Mouse (Mus musculus) embryonic facial prominence, embryonic 10.5 days (tissue): ENCODE data around the gene Thoc7. TPM values are rescaled to one million over a fixed set of nuclear protein-coding genes. Genes with fewer than 3 reads are reported as not detected.

Experiments used
- DNase-seq: peaks from one replicate; pipeline ENCODE4 v3.0.0-alpha.2; 2017; ENCODE audit warnings: low spot score
- H3K27ac ChIP-seq: fragments of 300-500 bp; sonication (generic); replicated peaks from 2 replicates; pipeline ENCODE4 v1.5.1; 2016; ENCODE audit warnings: mild to moderate bottlenecking
- H3K27me3 ChIP-seq: fragments of 300-500 bp; sonication (generic); replicated peaks from 2 replicates; pipeline ENCODE4 v1.6.1; 2016; ENCODE audit warnings: low read depth, mild to moderate bottlenecking; ENCODE audit not compliant: poor library complexity, severe bottlenecking
- H3K36me3 ChIP-seq: fragments of 300-500 bp; sonication (generic); replicated peaks from 2 replicates; pipeline ENCODE4 v1.6.1; 2016; ENCODE audit warnings: mild to moderate bottlenecking, moderate library complexity
- H3K4me1 ChIP-seq: fragments of 300-500 bp; sonication (generic); 2 replicates; pipeline ENCODE4 v1.6.1; 2016
- H3K4me3 ChIP-seq: fragments of 300-500 bp; sonication (generic); 2 replicates; pipeline ENCODE4 v1.5.1; 2016; ENCODE audit warnings: mild to moderate bottlenecking, moderate library complexity
- H3K9me3 ChIP-seq: fragments of 300-500 bp; sonication (generic); 2 replicates; pipeline ENCODE4 v1.6.1; 2016; ENCODE audit warnings: mild to moderate bottlenecking
- WGBS: fragments of 180-500 bp; shearing (Covaris S2); methylation state at CpG from one replicate; pipeline ENCODE4 v1.1.7; 2016; 5-methylcytosine and 5-hydroxymethylcytosine counted together
- polyA plus RNA-seq: library from polyadenylated mRNA; unstranded; fragments of >200 nt; fragmentation: Nextera tagmentation; extraction: Ambion mirVana; gene quantifications from 2 replicates; pipeline ENCODE4 v1.2.1, GENCODE M21; 2016

Gene Thoc7
- polyA plus RNA-seq, 1 experiment from 2014 or later: 236 TPM

DNA sequence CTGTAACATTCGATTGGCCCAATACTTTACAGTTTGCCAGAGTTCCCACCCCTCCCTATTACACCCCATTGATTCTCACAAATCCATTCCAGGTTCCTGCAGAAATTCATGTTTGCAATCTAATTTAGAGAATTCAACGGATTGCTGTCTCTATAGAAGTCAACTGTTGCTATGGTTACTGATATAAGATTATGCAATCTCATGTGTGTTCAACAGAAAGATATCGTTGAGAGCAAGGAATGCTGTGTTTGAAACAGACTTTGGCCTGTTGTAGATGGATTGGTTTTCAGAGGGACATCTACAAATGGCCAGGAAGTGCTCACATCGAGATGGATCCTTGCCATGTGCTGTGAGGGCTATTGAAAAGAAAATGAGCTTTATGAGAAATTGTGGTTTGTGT is 46.4 kb downstream of the Thoc7 start:
- H3K36me3 ChIP-seq: no peaks in the 10 kb centered on the region
- 83% methylated on average over 4 of the region's 4 CpGs for WGBS
- no peak for DNase-seq

DNA sequence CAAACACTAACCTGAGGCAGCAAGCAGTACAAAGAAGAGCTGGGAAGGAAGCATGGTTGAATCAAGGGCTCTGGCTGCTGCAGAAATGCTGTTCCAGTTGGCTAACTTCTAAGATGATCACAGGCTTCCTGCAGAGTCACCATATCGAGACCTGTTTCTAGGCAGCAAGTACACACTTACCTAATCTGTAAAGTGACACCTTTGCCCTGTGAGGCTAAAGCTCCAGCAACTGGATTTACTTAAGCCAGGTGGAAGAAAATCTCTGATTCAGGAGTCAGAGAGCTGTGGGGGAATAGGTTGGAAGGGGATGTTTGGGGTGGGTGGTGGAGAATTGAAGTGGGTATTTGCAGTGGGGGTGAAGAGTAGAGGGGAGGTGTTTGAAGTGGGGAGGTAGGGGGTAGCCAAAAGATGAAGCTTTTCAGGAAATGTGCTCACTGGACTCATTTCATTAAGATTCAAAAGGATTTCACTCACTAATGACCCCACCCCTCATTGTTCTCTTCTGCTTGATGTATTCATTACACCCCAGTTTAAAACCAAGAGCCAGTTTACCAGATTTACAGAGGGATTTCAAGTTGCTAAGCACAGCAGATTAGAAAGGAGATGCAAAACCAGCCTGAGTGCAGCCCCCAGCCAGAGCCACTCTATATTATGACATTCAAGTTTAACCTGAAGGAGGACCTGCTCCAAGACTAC is 47.1 kb downstream of the Thoc7 start, which contains the start of gene Gm281:
TSS of gene Gm281 (minus strand) at position 92 of the 696 bp plus-strand sequence.
- Histone ChIP-seq H3K4me3 (no peak within 1 kb of the TSS), H3K27ac (no peak within 1 kb of the TSS), H3K27me3 (no peaks in the 10 kb centered on the region), H3K36me3 (no peaks in the 10 kb centered on the region), H3K4me1 (no peaks in the 10 kb centered on the region; the same call in 1 of the 2 replicates), H3K9me3 (no peaks in the 10 kb centered on the region)
- DNase-seq: no peak
- WGBS: 37% methylated on average over 1 of the region's 1 CpGs

More for the DNA sequence above, 46.4 kb downstream of the Thoc7 start:
- H3K27me3 ChIP-seq: no peaks in the 10 kb centered on the region
- H3K4me1 ChIP-seq: no peaks in the 10 kb centered on the region; the same call in 1 of the 2 replicates
- H3K27ac ChIP-seq: no peak overlapping the region
- H3K4me3 ChIP-seq: no peak overlapping the region
- H3K9me3 ChIP-seq: no peaks in the 10 kb centered on the region

DNA sequence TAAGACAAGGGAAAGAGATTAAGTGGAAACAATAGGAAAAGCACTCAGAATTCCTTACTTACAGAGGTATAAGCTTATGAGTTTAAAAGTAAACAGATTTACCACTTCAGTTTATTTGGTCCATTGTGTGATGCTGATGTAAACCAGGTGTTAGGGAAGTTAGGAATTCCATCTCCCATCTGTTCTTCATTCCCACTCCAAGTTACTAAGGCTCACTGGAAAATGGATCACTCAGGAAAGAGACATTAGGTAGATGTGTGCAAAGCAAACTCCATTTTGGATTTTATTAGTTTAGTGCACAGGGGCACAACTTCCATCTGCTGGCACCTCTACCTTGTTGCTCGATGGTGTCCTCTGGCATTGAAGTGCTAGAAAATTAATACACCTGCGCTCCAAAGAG is 51.5 kb downstream of the Thoc7 start:
- no peaks in the 10 kb centered on the region for H3K9me3 ChIP-seq
- DNase-seq: no peak
- no peaks in the 10 kb centered on the region for H3K27me3 ChIP-seq
- H3K27ac ChIP-seq: no peak overlapping the region
- H3K36me3 ChIP-seq: no peaks in the 10 kb centered on the region
- H3K4me3 ChIP-seq: no peak overlapping the region
- 76% methylated on average over 2 of the region's 2 CpGs for WGBS
- H3K4me1 ChIP-seq: no peaks in the 10 kb centered on the region; the same call in 1 of the 2 replicates

DNA sequence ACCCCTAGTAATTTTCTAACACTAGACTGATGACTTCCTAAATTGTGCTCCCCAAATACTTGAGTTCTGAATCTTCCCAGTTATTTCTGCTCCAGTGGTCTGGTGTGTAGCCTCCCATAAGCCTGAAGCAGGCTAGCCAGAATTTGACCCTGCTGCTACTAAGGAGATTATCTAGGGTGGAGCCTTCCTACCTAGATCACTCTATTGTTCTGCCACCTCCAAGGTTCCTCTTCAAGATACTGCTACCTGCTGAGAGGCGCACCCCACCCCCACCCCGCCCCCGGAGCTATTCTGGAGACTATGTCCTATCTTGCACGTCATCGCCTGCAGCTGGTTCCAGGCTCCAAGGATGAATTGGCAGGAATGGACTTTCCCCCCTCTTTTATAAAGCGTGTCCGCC is 54.5 kb downstream of the Thoc7 start:
- no peak for DNase-seq
- Histone ChIP-seq H3K4me1 (no peaks in the 10 kb centered on the region; the same call in 1 of the 2 replicates), H3K27ac (no peak overlapping the region), H3K4me3 (no peak overlapping the region), H3K27me3 (no peaks in the 10 kb centered on the region), H3K9me3 (no peaks in the 10 kb centered on the region), H3K36me3 (no peaks in the 10 kb centered on the region)
- 90% methylated on average over 7 of the region's 7 CpGs for WGBS

DNA sequence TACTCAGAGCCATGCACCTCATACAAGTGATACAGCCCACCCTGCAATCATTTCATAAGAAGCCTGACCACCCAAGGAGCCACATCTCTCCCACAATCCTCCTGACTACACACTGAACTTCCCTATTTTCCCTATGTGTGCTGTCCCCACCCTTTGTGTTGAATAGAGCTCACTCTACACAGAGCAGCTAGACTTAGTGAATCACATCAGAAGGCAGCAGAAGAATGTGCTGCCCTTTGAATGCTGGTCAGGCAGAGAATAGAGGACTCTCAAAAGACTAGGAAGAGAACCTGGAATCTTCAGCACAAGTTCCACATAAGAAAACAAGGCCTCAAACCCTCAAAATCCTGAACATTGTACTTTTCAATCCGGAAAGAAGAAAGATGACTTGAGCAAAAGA is 55.2 kb downstream of the Thoc7 start:
- 89% methylated on average over 1 of the region's 1 CpGs for WGBS
- no peak overlapping the region for H3K4me3 ChIP-seq
- no peaks in the 10 kb centered on the region; the same call in 1 of the 2 replicates for H3K4me1 ChIP-seq
- no peaks in the 10 kb centered on the region for H3K9me3 ChIP-seq
- no peak overlapping the region for H3K27ac ChIP-seq
- H3K36me3 ChIP-seq: no peaks in the 10 kb centered on the region
- DNase-seq: no peak
- H3K27me3 ChIP-seq: peaks cover under 1% of the 10 kb centered on the region; the same call in 1 of the 2 replicates

DNA sequence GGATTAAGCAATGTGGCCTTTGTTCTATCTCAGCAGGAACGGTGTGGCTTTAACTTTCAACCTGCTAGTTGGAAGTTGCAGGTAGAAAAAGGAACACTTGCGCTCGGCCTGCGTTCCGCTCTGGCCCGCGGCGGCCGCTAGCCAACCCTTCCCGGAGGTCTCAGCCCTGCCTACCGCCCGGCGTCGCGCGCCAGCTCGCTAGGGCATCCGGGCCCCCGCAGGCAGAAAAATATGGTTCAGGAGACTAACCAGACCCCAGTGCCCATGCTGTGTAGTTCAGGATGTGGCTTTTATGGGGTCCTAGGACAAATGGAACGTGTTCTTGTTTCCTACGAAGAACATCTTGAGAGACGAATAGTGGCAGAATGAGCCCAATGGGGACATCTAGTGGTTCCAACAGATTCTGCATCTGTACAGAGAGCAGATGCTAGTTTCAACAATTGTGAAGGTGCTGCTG is 60.0 kb downstream of the Thoc7 start:
- H3K27ac ChIP-seq: peak overlapping the region; percentile 86
- peak; percentile 73 for DNase-seq
- WGBS: under 1% methylated on average over 22 of the region's 22 CpGs

More for the DNA sequence above, 60.0 kb downstream of the Thoc7 start:
- H3K9me3 ChIP-seq: no peaks in the 10 kb centered on the region
- peak overlapping the region; percentile 65 for H3K4me3 ChIP-seq
- H3K4me1 ChIP-seq: no peaks in the 10 kb centered on the region
- H3K27me3 ChIP-seq: peaks cover 13% of the 10 kb centered on the region
- no peaks in the 10 kb centered on the region for H3K36me3 ChIP-seq

Other genes starting within 250 kb of the Thoc7 start
- gene Gm281, start 47.4 kb downstream of the Thoc7 start, polyA plus RNA-seq: not detected in 2 replicates
- 2.9 and 3.5 TPM in 2 replicates for gene Atxn7, start 412 bp downstream of the Thoc7 start, polyA plus RNA-seq
- 285 TPM in 2 replicates for gene Psmd6, start 159.1 kb upstream of the Thoc7 start, polyA plus RNA-seq
- not detected in 2 replicates for gene Olfr720, start 225.0 kb upstream of the Thoc7 start, polyA plus RNA-seq